Mouse (Mus musculus): ENCODE results near the gene Rap2a.

- TF ChIP-seq EP300 (IDR thresholded peaks at IDR 0.05; ENCODE audit: low read depth in 1 of 2, low read length in 2 of 2) (no peak), CHD1 (IDR thresholded peaks at IDR 0.05; ENCODE audit: low read depth, low read length) (no peak), BHLHE40 (IDR thresholded peaks at IDR 0.05; ENCODE audit: borderline replicate concordance, low read depth, low read length) (no peak), CTCF (IDR thresholded peaks at IDR 0.05 in 2 of 3, conservative IDR thresholded peaks at IDR 0.05 in 1 of 3; ENCODE audit: control insufficient read depth in 1 of 3, insufficient read depth in 1 of 3, low read depth in 2 of 3, low read length in 3 of 3, poor library complexity in 1 of 3, severe bottlenecking in 1 of 3) (no peak), ELF1 (IDR thresholded peaks at IDR 0.05; ENCODE audit: low read depth, low read length) (no peak)
Observed at GRCm38 (mm10) chr14:120496284-120496683, 18.0 kb downstream of the Rap2a start.

Measured in MEL (cell line).